Mouse (Mus musculus): ENCODE measurements around the gene Rfc2. TPM values are rescaled to one million over a fixed set of nuclear protein-coding genes. Genes with fewer than 3 reads are reported as not detected.

Gene Rfc2
- total and polyA plus RNA-seq, 2 experiments from 2014 or later: 58.1 to 155 TPM

DNA sequence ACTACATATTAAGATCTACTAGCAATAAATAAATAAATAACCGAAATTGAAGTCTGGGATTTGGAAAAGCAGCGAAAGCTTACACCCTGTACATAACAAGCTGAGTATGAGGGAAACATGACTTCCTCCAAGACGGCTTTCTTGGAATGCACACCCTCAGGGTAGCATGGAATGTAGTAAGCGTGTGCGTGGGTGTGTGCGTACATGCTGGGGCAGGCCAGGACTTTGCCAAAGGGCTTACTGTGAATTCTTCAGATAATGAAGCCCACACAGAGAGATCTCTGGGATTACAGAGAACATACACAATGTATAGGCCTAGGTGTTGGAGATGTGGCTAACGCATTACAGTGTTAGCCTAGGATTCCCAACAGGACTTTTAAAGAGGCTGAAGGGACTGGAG is 3.6 kb upstream of the Rfc2 start:
- Histone ChIP-seq H3K9ac (replicated peaks; ENCODE audit: low read length, poor library complexity, severe bottlenecking) (no peak overlapping the region), H3K36me3 (ENCODE audit: insufficient read depth, low read length) (no peaks in the 10 kb centered on the region), H3K27ac (ENCODE audit: low read depth, low read length) (no peak overlapping the region), H3K9me3 (ENCODE audit: low read length) (no peaks in the 10 kb centered on the region), H3K4me3 (ENCODE audit: low read depth, low read length) (no peak overlapping the region), H3K4me1 (ENCODE audit: insufficient read depth, low read length) (0 out of 2 replicates have a peak, but pooled peaks cover 3% of the 10 kb centered on the region), H3K4me2 (ENCODE audit: low read depth, low read length, poor library complexity, severe bottlenecking) (no peak overlapping the region), H3K27me3 (ENCODE audit: insufficient read depth, low read length) (no peaks in the 10 kb centered on the region)
- TF ChIP-seq CTCF (IDR thresholded peaks at IDR 0.05): no peak
- WGBS: 85% methylated on average over 7 of the region's 7 CpGs
- ATAC-seq (ENCODE audit: low FRiP score) (no peak), DNase-seq (ENCODE audit: low spot score) (no peak)

DNA sequence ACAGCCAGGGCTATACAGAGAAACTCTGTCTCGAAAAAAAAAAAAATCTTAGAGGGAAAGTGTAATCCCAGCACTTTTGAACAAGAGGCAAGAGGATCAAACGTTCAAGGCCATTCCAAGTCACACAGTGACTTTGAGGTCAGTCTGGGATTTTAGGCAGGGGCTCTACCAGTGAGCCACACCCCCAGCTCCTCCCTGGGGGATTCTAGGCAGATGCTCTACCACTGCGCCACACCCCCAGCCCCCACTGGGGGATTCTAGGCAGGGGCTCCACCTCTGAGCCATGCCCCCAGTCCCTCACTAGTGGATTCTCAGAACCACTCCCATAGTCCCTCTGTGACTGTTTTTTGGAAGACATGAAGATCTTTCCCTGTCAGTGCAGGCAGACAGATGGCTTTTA is 2.0 kb upstream of the Rfc2 start:
- H3K4me3 ChIP-seq (ENCODE audit: low read depth, low read length): no peak overlapping the region
- no peaks in the 10 kb centered on the region for H3K4me1 ChIP-seq (ENCODE audit: insufficient read depth, low read length)
- no peaks in the 10 kb centered on the region for H3K36me3 ChIP-seq (ENCODE audit: insufficient read depth, low read length)
- TF ChIP-seq CTCF (IDR thresholded peaks at IDR 0.05): no peak
- no peak overlapping the region for H3K4me2 ChIP-seq (ENCODE audit: low read depth, low read length, poor library complexity, severe bottlenecking)
- no peak for DNase-seq (ENCODE audit: low spot score)
- H3K27me3 ChIP-seq (ENCODE audit: insufficient read depth, low read length): no peaks in the 10 kb centered on the region
- no peak overlapping the region for H3K9ac ChIP-seq (replicated peaks; ENCODE audit: low read length, poor library complexity, severe bottlenecking)
- 57% methylated on average over 3 of the region's 3 CpGs for WGBS
- no peaks in the 10 kb centered on the region for H3K9me3 ChIP-seq (ENCODE audit: low read length)
- H3K27ac ChIP-seq (ENCODE audit: low read depth, low read length): no peak overlapping the region
- ATAC-seq (ENCODE audit: low FRiP score): no peak

DNA sequence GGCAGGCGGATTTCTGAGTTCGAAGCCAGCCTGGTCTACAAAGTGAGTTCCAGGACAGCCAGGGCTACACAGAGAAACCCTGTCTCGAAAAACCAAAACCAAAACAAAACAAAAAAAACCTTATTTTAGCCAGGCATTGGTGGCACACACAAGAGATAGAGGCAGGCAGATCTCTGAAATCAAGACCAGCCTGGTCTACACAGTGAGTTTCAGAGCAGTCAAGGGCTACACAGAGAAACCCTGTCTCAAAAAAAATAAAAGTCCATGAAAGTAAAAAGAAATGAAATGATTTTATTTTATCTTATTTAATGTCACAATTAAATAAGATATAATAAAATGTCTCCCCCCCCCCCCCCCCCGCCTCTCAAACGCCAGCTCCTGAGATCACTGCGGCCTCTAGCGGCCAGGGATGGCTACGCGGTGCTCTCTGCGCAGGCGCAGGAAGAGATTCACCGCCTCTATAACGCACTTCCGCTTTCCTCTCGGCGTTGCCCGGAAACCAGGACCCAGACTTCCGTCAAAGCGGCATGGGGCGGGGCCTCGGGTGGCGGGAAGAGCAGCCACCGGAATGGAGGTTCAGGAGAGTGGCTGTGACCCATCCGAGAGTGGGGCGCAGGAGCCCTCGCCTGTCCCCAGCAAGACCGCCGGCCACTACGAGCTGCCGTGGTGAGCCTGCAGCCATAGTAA is 1.2 kb downstream of the Rfc2 start:
- no peak overlapping the region for H3K27ac ChIP-seq (ENCODE audit: low read depth, low read length)

DNA sequence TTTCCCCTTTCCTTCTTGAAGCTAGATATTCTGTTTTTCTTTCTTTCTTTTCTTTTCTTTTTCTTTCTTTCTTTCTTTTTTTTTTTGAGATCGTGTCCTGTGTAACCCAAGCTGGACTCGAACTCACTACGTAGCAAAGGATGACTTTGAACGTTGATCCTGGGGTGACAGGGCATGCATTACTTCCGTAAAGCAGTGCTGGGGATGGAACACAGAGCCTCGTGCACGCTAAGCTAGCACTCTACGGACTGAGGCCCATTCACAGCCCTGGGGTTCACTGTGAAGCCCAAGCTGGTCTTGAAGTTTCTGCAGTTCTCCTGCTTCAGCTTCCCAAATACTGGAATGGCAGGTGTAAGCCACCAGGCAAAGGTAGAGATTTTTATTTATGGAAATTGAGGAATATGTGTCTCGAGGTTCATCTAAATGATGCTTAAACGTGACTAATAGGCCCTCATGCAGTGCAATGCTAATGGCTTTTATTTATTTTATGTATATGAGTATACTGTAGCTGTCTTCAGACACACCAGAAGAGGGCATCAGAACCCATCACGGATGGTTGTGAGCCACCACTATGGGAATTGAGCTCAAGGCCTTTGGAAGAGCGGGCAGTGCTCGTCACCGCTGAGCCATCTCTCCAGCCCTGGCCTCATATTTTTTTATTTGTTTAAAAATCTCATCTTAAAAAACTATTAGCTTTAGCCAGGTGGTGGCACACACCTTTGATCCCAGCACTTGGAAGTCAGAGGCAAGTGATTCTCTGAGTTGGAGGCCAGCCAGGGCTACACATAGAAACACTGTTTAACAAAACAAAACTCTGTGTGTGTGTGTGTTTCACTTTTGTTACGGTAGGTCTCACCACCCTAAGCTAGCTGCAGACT is 2.1 kb downstream of the Rfc2 start:
- H3K4me3 ChIP-seq (ENCODE audit: low read depth, low read length): peak overlapping the region; percentile 82
- H3K36me3 ChIP-seq (ENCODE audit: insufficient read depth, low read length): no peaks in the 10 kb centered on the region
- H3K27me3 ChIP-seq (ENCODE audit: insufficient read depth, low read length): no peaks in the 10 kb centered on the region
- DNase-seq (ENCODE audit: low spot score) (no peak), ATAC-seq (ENCODE audit: low FRiP score) (no peak)
- H3K4me2 ChIP-seq (ENCODE audit: low read depth, low read length, poor library complexity, severe bottlenecking): peak overlapping the region; percentile 89
- peak overlapping the region; percentile 73 for H3K9ac ChIP-seq (replicated peaks; ENCODE audit: low read length, poor library complexity, severe bottlenecking)
- WGBS: 30% methylated on average over 15 of the region's 15 CpGs
- H3K27ac ChIP-seq (ENCODE audit: low read depth, low read length): no peak overlapping the region
- peak; percentile 15; the same call in 1 of the 2 replicates for TF ChIP-seq CTCF (IDR thresholded peaks at IDR 0.05)
- no peaks in the 10 kb centered on the region for H3K9me3 ChIP-seq (ENCODE audit: low read length)
- H3K4me1 ChIP-seq (ENCODE audit: insufficient read depth, low read length): no peaks in the 10 kb centered on the region

More for the DNA sequence above, 1.2 kb downstream of the Rfc2 start:
- TF ChIP-seq CTCF (IDR thresholded peaks at IDR 0.05): peak; percentile 86
- peak overlapping the region; percentile 73 for H3K9ac ChIP-seq (replicated peaks; ENCODE audit: low read length, poor library complexity, severe bottlenecking)
- ATAC-seq (ENCODE audit: low FRiP score) (peak; percentile 90), DNase-seq (ENCODE audit: low spot score) (peak; percentile 98)
- no peaks in the 10 kb centered on the region for H3K4me1 ChIP-seq (ENCODE audit: insufficient read depth, low read length)
- H3K36me3 ChIP-seq (ENCODE audit: insufficient read depth, low read length): no peaks in the 10 kb centered on the region
- no peaks in the 10 kb centered on the region for H3K9me3 ChIP-seq (ENCODE audit: low read length)
- peak overlapping the region; percentile 82 for H3K4me3 ChIP-seq (ENCODE audit: low read depth, low read length)
- no peaks in the 10 kb centered on the region for H3K27me3 ChIP-seq (ENCODE audit: insufficient read depth, low read length)
- WGBS: 8% methylated on average over 30 of the region's 30 CpGs
- H3K4me2 ChIP-seq (ENCODE audit: low read depth, low read length, poor library complexity, severe bottlenecking): peak overlapping the region; percentile 89

DNA sequence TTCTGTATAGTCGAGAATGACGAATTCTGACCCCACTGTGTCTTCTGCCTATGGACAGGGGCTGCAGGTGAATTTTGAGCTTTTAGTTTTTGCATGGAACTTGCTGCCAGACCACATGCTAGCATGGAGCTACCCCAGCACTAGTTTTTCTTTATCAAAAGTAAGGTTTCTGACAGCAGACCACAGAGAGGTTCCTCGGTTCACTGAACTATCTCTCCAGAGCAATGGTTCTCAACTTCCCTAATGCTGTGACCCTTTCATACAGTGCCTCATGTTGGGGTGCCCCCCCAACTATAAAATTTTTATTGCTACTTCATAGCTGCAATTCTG is 2.7 kb downstream of the Rfc2 start:
- H3K4me2 ChIP-seq (ENCODE audit: low read depth, low read length, poor library complexity, severe bottlenecking): no peak overlapping the region
- H3K36me3 ChIP-seq (ENCODE audit: insufficient read depth, low read length): peaks cover 5% of the 10 kb centered on the region; the same call in 1 of the 2 replicates
- no peak for ATAC-seq (ENCODE audit: low FRiP score)

DNA sequence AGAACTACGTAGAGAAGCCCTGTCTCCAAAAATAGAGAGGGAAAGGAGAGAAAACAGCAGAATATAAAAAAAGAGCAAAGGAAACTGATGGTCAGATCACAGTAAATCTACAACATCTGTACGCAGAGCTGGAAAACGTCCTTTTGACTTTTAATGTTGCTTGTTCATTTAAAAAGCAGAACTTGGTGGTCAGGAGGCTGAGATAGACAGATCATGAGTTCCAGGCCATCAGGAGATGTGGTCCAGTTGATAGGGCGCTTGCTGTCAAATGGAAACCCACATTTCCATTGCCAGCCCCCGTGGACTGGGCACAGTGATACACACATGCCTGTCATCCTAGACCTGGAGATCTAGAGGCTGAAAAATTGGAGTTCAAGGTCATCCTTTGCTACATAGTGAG is 3.6 kb downstream of the Rfc2 start:
- Histone ChIP-seq H3K27ac (ENCODE audit: low read depth, low read length) (no peak overlapping the region), H3K4me2 (ENCODE audit: low read depth, low read length, poor library complexity, severe bottlenecking) (no peak overlapping the region), H3K27me3 (ENCODE audit: insufficient read depth, low read length) (no peaks in the 10 kb centered on the region), H3K36me3 (ENCODE audit: insufficient read depth, low read length) (peaks cover 5% of the 10 kb centered on the region; the same call in 1 of the 2 replicates), H3K4me3 (ENCODE audit: low read depth, low read length) (no peak overlapping the region), H3K4me1 (ENCODE audit: insufficient read depth, low read length) (no peaks in the 10 kb centered on the region), H3K9ac (replicated peaks; ENCODE audit: low read length, poor library complexity, severe bottlenecking) (no peak overlapping the region), H3K9me3 (ENCODE audit: low read length) (no peaks in the 10 kb centered on the region)
- no peak for DNase-seq (ENCODE audit: low spot score)
- TF ChIP-seq CTCF (IDR thresholded peaks at IDR 0.05): no peak
- no peak for ATAC-seq (ENCODE audit: low FRiP score)
- WGBS: 90% methylated on average over 5 of the region's 5 CpGs

More for the DNA sequence above, 2.7 kb downstream of the Rfc2 start:
- 83% methylated on average over 3 of the region's 3 CpGs for WGBS
- no peak for DNase-seq (ENCODE audit: low spot score)
- no peaks in the 10 kb centered on the region for H3K9me3 ChIP-seq (ENCODE audit: low read length)
- H3K27me3 ChIP-seq (ENCODE audit: insufficient read depth, low read length): no peaks in the 10 kb centered on the region
- H3K9ac ChIP-seq (replicated peaks; ENCODE audit: low read length, poor library complexity, severe bottlenecking): no peak overlapping the region
- TF ChIP-seq CTCF (IDR thresholded peaks at IDR 0.05): no peak
- no peak overlapping the region for H3K27ac ChIP-seq (ENCODE audit: low read depth, low read length)
- no peak overlapping the region for H3K4me3 ChIP-seq (ENCODE audit: low read depth, low read length)
- no peaks in the 10 kb centered on the region for H3K4me1 ChIP-seq (ENCODE audit: insufficient read depth, low read length)
